Mouse (Mus musculus) stomach, postnatal 0 days (tissue): ENCODE results near the gene Nup210.

Experiments used
- CTCF ChIP-seq: IDR thresholded peaks from 2 replicates; pipeline ENCODE4 v1.5.1; 2016; ENCODE audit warnings: antibody characterized with exemption, low read depth, mild to moderate bottlenecking, moderate library complexity
- EP300 ChIP-seq: optimal IDR thresholded peaks from 2 replicates; pipeline ENCODE3; 2016; ENCODE audit warnings: antibody characterized with exemption

GRCm38 (mm10) chr6:91097879-91098278 is 18.8 kb downstream of the Nup210 start:
- TF ChIP-seq CTCF (no peak), EP300 (no peak)
